Mouse (Mus musculus): ENCODE data around the gene Jund.

GRCm38 (mm10) chr8:70730956-70731355 is 32.2 kb downstream of the Jund start:
- TF ChIP-seq POLR2A (IDR thresholded peaks at IDR 0.05; ENCODE audit: insufficient read depth, low read depth, low read length), result no peak
- no peak for TF ChIP-seq CTCF (IDR thresholded peaks at IDR 0.05)

Data from heart, adult 2 months (tissue).